21 mouse cellular contexts compared by ENCODE assay signal in genomic region chr5:105208957-105209356, GRCm38 (mm10). TPM values are rescaled to one million over a fixed set of nuclear protein-coding genes. Genes with fewer than 3 reads are reported as not detected.
"Had no signal": no experiment of that assay in that cellular context is flagged by ENCODE, and none has a peak within 500 bp of the region (broad histone marks: within the 10 kb centered on the region; RNA-seq: fewer than 3 reads in every experiment).

No protein-coding gene starts in this region.

RNA-seq across cellular contexts. Expression of gene Gbp10, which starts 30.4 kb away (rescaled TPM):
- total RNA-seq: heart, postnatal 4 days; layer of hippocampus, adult 18-20 months; layer of hippocampus, adult 2 months; layer of hippocampus, postnatal 14 days; layer of hippocampus, postnatal 25 days; layer of hippocampus, postnatal 36 days; left cerebral cortex, adult 18-20 months; left cerebral cortex, adult 2 months had no signal
- polyA plus RNA-seq: heart, embryonic 11.5 days; heart, embryonic 12.5 days; heart, embryonic 14.5 days; heart, postnatal 0 days; hindbrain, embryonic 10.5 days; hindbrain, embryonic 11.5 days; intestine, embryonic 14.5 days; intestine, embryonic 15.5 days; intestine, embryonic 16.5 days; intestine, postnatal 0 days; kidney, embryonic 14.5 days; kidney, embryonic 15.5 days; kidney, embryonic 16.5 days had no signal
